Mouse (Mus musculus) embryonic fibroblast, embryonic 13.5 days (primary cell): Measurements from ENCODE around the gene Auts2. TPM values are rescaled to one million over a fixed set of nuclear protein-coding genes. Genes with fewer than 3 reads are reported as not detected.

Experiments
- H3K27ac ChIP-seq: 2 replicates; pipeline ENCODE4 v1.5.1; 2012; ENCODE audit warnings: low read length, control low read depth, inconsistent platforms; ENCODE audit not compliant: insufficient read depth
- H3K4me1 ChIP-seq: 2 replicates; pipeline ENCODE4 v1.6.1; 2011; ENCODE audit warnings: low read length; ENCODE audit not compliant: control insufficient read depth, insufficient read depth
- H3K4me3 ChIP-seq: 2 replicates; pipeline ENCODE4 v1.5.1; 2011; ENCODE audit warnings: mild to moderate bottlenecking, control low read depth, low read length; ENCODE audit not compliant: insufficient read depth
- CTCF ChIP-seq: IDR thresholded peaks from 2 replicates; pipeline ENCODE4 v1.5.1; 2011; ENCODE audit warnings: mild to moderate bottlenecking, control low read depth, low read length, moderate library complexity, borderline replicate concordance; ENCODE audit not compliant: insufficient read depth
- POLR2A ChIP-seq: IDR thresholded peaks from 2 replicates; pipeline ENCODE4 v1.6.1; 2011; ENCODE audit warnings: low read depth, mild to moderate bottlenecking, control low read depth, low read length, moderate library complexity
- polyA plus RNA-seq: library from polyadenylated mRNA; stranded (reverse); fragments of >200 nt; gene quantifications from 2 replicates; pipeline ENCODE4 v1.2.4, GENCODE M21; 2011; ENCODE audit warnings: low read depth; ENCODE audit not compliant: missing spikeins, insufficient read length

The Auts2 gene
- polyA plus RNA-seq, 1 experiment = 26.0 TPM

- Histone ChIP-seq H3K4me3 (no peak overlapping the region), H3K4me1 (peaks cover 3% of the 10 kb centered on the region; the same call in 1 of the 2 replicates), H3K27ac (peak overlapping the region; percentile 82)
- TF ChIP-seq CTCF (no peak), POLR2A (no peak)
Observed at GRCm38 (mm10) chr5:132027859-132028498, 515.2 kb downstream of the Auts2 start.

- Histone ChIP-seq H3K27ac (no peak overlapping the region), H3K4me1 (no peaks in the 10 kb centered on the region), H3K4me3 (no peak overlapping the region)
- TF ChIP-seq CTCF = no peak
- no peak for TF ChIP-seq POLR2A
Observed at GRCm38 (mm10) chr5:132013296-132013695, 529.8 kb downstream of the Auts2 start.

- no peak for TF ChIP-seq CTCF
- TF ChIP-seq POLR2A = no peak
- Histone ChIP-seq H3K4me1 (no peaks in the 10 kb centered on the region), H3K4me3 (no peak overlapping the region), H3K27ac (no peak overlapping the region)
Observed at GRCm38 (mm10) chr5:132011795-132012194, 531.3 kb downstream of the Auts2 start.

- no peak overlapping the region for H3K4me3 ChIP-seq
- no peak for TF ChIP-seq CTCF
- TF ChIP-seq POLR2A = no peak
- no peaks in the 10 kb centered on the region for H3K4me1 ChIP-seq
- peak overlapping the region; percentile 52; the same call in 1 of the 2 replicates for H3K27ac ChIP-seq
Observed at GRCm38 (mm10) chr5:132008703-132009222, 534.4 kb downstream of the Auts2 start.

GRCm38 (mm10) chr5:132007907-132008306 lies 535.2 kb downstream of the Auts2 start:
- peak overlapping the region; percentile 52; the same call in 1 of the 2 replicates for H3K27ac ChIP-seq
- TF ChIP-seq CTCF (no peak), POLR2A (no peak)
- no peak overlapping the region for H3K4me3 ChIP-seq
- no peaks in the 10 kb centered on the region for H3K4me1 ChIP-seq

- Histone ChIP-seq H3K4me1 (peaks cover 2% of the 10 kb centered on the region; the same call in 1 of the 2 replicates), H3K27ac (peak overlapping the region; percentile 73), H3K4me3 (no peak overlapping the region)
- TF ChIP-seq CTCF (no peak), POLR2A (no peak)
Observed at GRCm38 (mm10) chr5:131992681-131993211, 550.4 kb downstream of the Auts2 start.

- peak overlapping the region; percentile 73 for H3K27ac ChIP-seq
- H3K4me3 ChIP-seq = no peak overlapping the region
- TF ChIP-seq POLR2A (no peak), CTCF (no peak)
Observed at GRCm38 (mm10) chr5:131992268-131992667, 550.9 kb downstream of the Auts2 start.

GRCm38 (mm10) chr5:131990532-131990931 lies 552.6 kb downstream of the Auts2 start:
- H3K4me1 ChIP-seq = peaks cover 2% of the 10 kb centered on the region; the same call in 1 of the 2 replicates
- no peak overlapping the region for H3K27ac ChIP-seq
- TF ChIP-seq POLR2A (no peak), CTCF (no peak)
- no peak overlapping the region for H3K4me3 ChIP-seq

More at GRCm38 (mm10) chr5:131992268-131992667, 550.9 kb downstream of the Auts2 start:
- H3K4me1 ChIP-seq = peaks cover 2% of the 10 kb centered on the region; the same call in 1 of the 2 replicates

GRCm38 (mm10) chr5:131981451-131981850 lies 561.7 kb downstream of the Auts2 start:
- Histone ChIP-seq H3K27ac (no peak overlapping the region), H3K4me3 (no peak overlapping the region), H3K4me1 (no peaks in the 10 kb centered on the region)
- no peak for TF ChIP-seq POLR2A
- TF ChIP-seq CTCF = no peak

GRCm38 (mm10) chr5:131978939-131979338 lies 564.2 kb downstream of the Auts2 start:
- no peaks in the 10 kb centered on the region for H3K4me1 ChIP-seq
- no peak overlapping the region for H3K27ac ChIP-seq
- H3K4me3 ChIP-seq = no peak overlapping the region
- TF ChIP-seq POLR2A (no peak), CTCF (no peak)
